Mouse (Mus musculus) heart, embryonic 11.5 days (tissue): ENCODE measurements around the gene Gucy2g. TPM values are rescaled to one million over a fixed set of nuclear protein-coding genes. Genes with fewer than 3 reads are reported as not detected.

Experiments
- ATAC-seq: fragments of 200-750 bp; cut with Nextera tagmentation; replicated peaks from 2 replicates; pipeline ENCODE4 v1.8.0; 2017; ENCODE audit warnings: moderate library complexity; ENCODE audit not compliant: insufficient number of reproducible peaks, low FRiP score, low TSS enrichment
- H3K27ac ChIP-seq: fragments of 300-500 bp; sonication (generic); 2 replicates; pipeline ENCODE4 v1.5.1; 2014; ENCODE audit warnings: mild to moderate bottlenecking, low read depth, low read length
- H3K27me3 ChIP-seq: fragments of 300-500 bp; sonication (generic); 2 replicates; pipeline ENCODE4 v1.6.1; 2014; ENCODE audit warnings: mild to moderate bottlenecking, low read length, mixed read lengths; ENCODE audit not compliant: control insufficient read depth, insufficient read depth
- H3K36me3 ChIP-seq: fragments of 300-500 bp; sonication (generic); 2 replicates; pipeline ENCODE4 v1.6.1; 2014; ENCODE audit warnings: mild to moderate bottlenecking, low read length, moderate library complexity, mixed read lengths; ENCODE audit not compliant: control insufficient read depth, insufficient read depth
- H3K4me1 ChIP-seq: fragments of 300-500 bp; sonication (generic); 2 replicates; pipeline ENCODE4 v1.6.1; 2014; ENCODE audit warnings: low read length; ENCODE audit not compliant: control insufficient read depth, insufficient read depth
- H3K4me2 ChIP-seq: fragments of 300-500 bp; sonication (generic); 2 replicates; pipeline ENCODE4 v1.6.1; 2014; ENCODE audit warnings: mild to moderate bottlenecking, moderate library complexity
- H3K4me3 ChIP-seq: fragments of 300-500 bp; sonication (generic); 2 replicates; pipeline ENCODE4 v1.5.1; 2014; ENCODE audit warnings: low read depth, low read length
- H3K9ac ChIP-seq: fragments of 300-500 bp; sonication (generic); 2 replicates; pipeline ENCODE4 v1.6.1; 2014; ENCODE audit warnings: mild to moderate bottlenecking, low read depth, low read length, moderate library complexity
- H3K9me3 ChIP-seq: fragments of 300-500 bp; sonication (generic); replicated peaks from 2 replicates; pipeline ENCODE4 v1.6.1; 2016; ENCODE audit warnings: low read length; ENCODE audit not compliant: control insufficient read depth
- WGBS: fragments of 180-500 bp; shearing (Covaris S2); extraction: QIAGEN DNeasy Blood & Tissue Kit; methylation state at CpG from one replicate; pipeline ENCODE4 v1.1.7; 2014; ENCODE audit not compliant: insufficient replicate concordance; 5-methylcytosine and 5-hydroxymethylcytosine counted together
- polyA plus RNA-seq: library from polyadenylated mRNA; unstranded; fragments of >200 nt; fragmentation: Nextera tagmentation; extraction: Ambion mirVana; gene quantifications from 2 replicates; pipeline ENCODE4 v1.2.1, GENCODE M21; 2014

The Gucy2g gene
- polyA plus RNA-seq, result not detected in 2 replicates

DNA sequence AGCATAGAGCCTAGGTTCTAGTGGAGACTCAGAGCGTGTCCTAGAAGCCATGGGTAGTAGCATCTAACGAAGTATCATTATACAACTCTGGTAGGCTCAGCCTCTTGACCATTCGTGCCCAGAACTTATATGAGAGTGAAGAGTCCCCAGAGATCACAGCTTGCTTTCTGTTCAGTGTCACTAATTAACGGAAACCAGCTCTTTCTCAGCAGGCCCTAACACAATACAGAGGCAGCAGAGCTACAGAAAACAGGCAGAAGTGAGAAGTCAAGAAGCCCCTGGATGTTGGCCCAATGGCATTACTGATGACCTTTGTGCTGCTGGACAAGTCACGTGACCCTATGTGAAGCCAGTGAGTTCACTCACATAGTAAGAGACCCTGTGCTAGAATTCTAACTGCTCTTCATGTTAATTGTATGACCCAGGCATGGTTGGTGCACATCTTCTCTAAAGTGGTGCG, at the start of gene Gucy2g:
Gene Gucy2g, minus strand, starts transcription at position 51 of the 460 bp plus-strand sequence.
- H3K4me2 ChIP-seq, result no peak within 1 kb of the TSS
- 72% methylated on average over 6 of the region's 6 CpGs for WGBS

GRCm38 (mm10) chr19:55288974-55289373, 47.9 kb upstream of the Gucy2g start:
- no peak overlapping the region for H3K27ac ChIP-seq
- H3K27me3 ChIP-seq, result no peaks in the 10 kb centered on the region
- no peaks in the 10 kb centered on the region for H3K9me3 ChIP-seq
- no peak overlapping the region for H3K4me3 ChIP-seq
- no peak overlapping the region for H3K4me2 ChIP-seq
- H3K4me1 ChIP-seq, result no peaks in the 10 kb centered on the region
- H3K36me3 ChIP-seq, result no peaks in the 10 kb centered on the region
- ATAC-seq, result no peak
- no peak overlapping the region for H3K9ac ChIP-seq

More for the DNA sequence above, at the start of gene Gucy2g:
- Histone ChIP-seq H3K9me3 (no peaks in the 10 kb centered on the region), H3K9ac (no peak within 1 kb of the TSS), H3K27me3 (no peaks in the 10 kb centered on the region; the same call in 1 of the 2 replicates), H3K36me3 (no peaks in the 10 kb centered on the region), H3K27ac (no peak within 1 kb of the TSS), H3K4me1 (0 out of 2 replicates have a peak, but pooled peaks cover 4% of the 10 kb centered on the region), H3K4me3 (no peak within 1 kb of the TSS)
- no peak for ATAC-seq

- Histone ChIP-seq H3K27ac (no peak overlapping the region), H3K27me3 (no peaks in the 10 kb centered on the region), H3K4me3 (no peak overlapping the region), H3K4me2 (no peak overlapping the region), H3K9me3 (no peaks in the 10 kb centered on the region), H3K4me1 (no peaks in the 10 kb centered on the region), H3K36me3 (peaks cover 1% of the 10 kb centered on the region), H3K9ac (no peak overlapping the region)
- 78% methylated on average over 4 of the region's 4 CpGs for WGBS
- ATAC-seq, result no peak
Observed at GRCm38 (mm10) chr19:55286034-55286433, 45.0 kb upstream of the Gucy2g start.

GRCm38 (mm10) chr19:55284093-55284492, 43.1 kb upstream of the Gucy2g start:
- 71% methylated on average over 4 of the region's 4 CpGs for WGBS
- Histone ChIP-seq H3K9ac (no peak overlapping the region), H3K27ac (no peak overlapping the region), H3K27me3 (no peaks in the 10 kb centered on the region), H3K36me3 (peaks cover 4% of the 10 kb centered on the region), H3K9me3 (no peaks in the 10 kb centered on the region), H3K4me3 (no peak overlapping the region), H3K4me2 (no peak overlapping the region), H3K4me1 (no peaks in the 10 kb centered on the region)
- ATAC-seq, result no peak

GRCm38 (mm10) chr19:55276770-55277169, 35.7 kb upstream of the Gucy2g start:
- WGBS, result 83% methylated on average over 3 of the region's 3 CpGs
- ATAC-seq, result no peak
- H3K4me2 ChIP-seq, result no peak overlapping the region
- H3K9ac ChIP-seq, result no peak overlapping the region
- H3K4me3 ChIP-seq, result no peak overlapping the region
- H3K4me1 ChIP-seq, result no peaks in the 10 kb centered on the region
- peaks cover 4% of the 10 kb centered on the region for H3K36me3 ChIP-seq
- no peaks in the 10 kb centered on the region for H3K9me3 ChIP-seq
- no peaks in the 10 kb centered on the region for H3K27me3 ChIP-seq
- H3K27ac ChIP-seq, result no peak overlapping the region

DNA sequence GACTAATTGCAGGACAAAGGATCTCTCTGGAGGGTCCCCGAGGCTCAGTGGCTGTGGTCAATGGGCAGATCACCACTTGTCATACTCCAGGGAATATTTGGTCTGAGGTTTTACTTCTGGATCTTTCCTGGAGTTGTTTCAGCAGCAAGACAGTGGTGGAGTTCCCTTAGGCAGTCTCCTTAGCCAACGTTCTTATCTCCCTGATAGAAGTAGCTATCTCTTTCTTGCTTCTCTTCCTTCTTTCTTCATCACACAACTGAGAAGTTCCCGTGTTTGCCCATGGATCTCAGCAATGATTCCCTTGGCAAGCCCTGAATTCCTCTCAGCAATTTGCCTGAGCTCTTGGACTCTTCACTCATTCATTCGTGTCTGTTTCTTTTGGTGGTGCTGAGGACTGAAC, 35.1 kb upstream of the Gucy2g start:
- H3K36me3 ChIP-seq, result peaks cover 4% of the 10 kb centered on the region
- no peak overlapping the region for H3K4me2 ChIP-seq
- H3K9me3 ChIP-seq, result no peaks in the 10 kb centered on the region
- no peak overlapping the region for H3K4me3 ChIP-seq
- no peaks in the 10 kb centered on the region for H3K4me1 ChIP-seq
- 70% methylated on average over 4 of the region's 4 CpGs for WGBS
- ATAC-seq, result no peak
- no peak overlapping the region for H3K27ac ChIP-seq
- H3K27me3 ChIP-seq, result no peaks in the 10 kb centered on the region
- no peak overlapping the region for H3K9ac ChIP-seq

DNA sequence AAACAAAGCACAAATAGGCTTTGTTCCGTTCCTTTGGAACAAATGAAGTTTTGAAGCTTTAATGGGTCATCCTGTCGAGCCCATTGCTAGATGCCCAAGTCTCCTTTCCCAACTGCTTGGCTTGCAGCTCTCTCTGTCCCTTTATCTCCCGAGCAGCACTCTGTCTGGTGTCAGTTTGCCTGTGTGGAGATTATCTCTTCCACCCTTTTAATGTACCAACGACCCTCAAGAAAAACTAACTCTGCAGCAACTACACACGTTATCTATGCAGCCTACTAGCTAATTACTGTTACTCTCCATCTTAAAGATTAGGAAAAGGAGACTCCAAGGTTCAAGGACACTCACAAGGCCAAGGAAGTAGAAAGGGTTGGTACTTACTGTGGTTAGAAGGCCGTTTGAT, 32.3 kb upstream of the Gucy2g start:
- H3K27me3 ChIP-seq, result no peaks in the 10 kb centered on the region
- no peaks in the 10 kb centered on the region for H3K9me3 ChIP-seq
- no peak overlapping the region for H3K4me2 ChIP-seq
- no peak overlapping the region for H3K9ac ChIP-seq
- no peaks in the 10 kb centered on the region for H3K36me3 ChIP-seq
- ATAC-seq, result no peak
- H3K4me1 ChIP-seq, result no peaks in the 10 kb centered on the region
- H3K27ac ChIP-seq, result no peak overlapping the region
- H3K4me3 ChIP-seq, result no peak overlapping the region
- 47% methylated on average over 6 of the region's 6 CpGs for WGBS

DNA sequence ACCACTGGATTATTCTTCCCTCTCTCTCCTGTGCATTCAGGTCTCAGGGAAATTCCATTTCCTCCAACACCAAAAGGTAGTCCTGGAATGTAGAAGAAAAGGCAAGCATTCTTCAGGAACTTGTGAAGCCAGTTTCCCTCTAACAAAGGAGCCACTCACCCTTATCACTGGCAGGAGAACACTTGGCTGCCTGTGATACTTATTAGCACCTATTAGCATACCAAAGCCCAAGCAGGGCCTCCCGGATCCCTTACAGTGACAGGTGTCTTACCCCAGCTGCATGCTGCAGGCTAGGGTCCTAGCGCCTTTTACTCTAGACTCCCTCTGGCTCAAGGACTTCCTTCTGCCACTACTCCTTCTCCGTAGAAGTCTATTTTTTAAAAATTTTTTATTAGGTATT, 30.4 kb upstream of the Gucy2g start:
- Histone ChIP-seq H3K4me2 (no peak overlapping the region), H3K4me1 (0 out of 2 replicates have a peak, but pooled peaks cover 2% of the 10 kb centered on the region), H3K27ac (no peak overlapping the region), H3K27me3 (no peaks in the 10 kb centered on the region), H3K9ac (no peak overlapping the region), H3K36me3 (no peaks in the 10 kb centered on the region), H3K4me3 (no peak overlapping the region), H3K9me3 (no peaks in the 10 kb centered on the region)
- 38% methylated on average over 3 of the region's 3 CpGs for WGBS
- ATAC-seq, result no peak

DNA sequence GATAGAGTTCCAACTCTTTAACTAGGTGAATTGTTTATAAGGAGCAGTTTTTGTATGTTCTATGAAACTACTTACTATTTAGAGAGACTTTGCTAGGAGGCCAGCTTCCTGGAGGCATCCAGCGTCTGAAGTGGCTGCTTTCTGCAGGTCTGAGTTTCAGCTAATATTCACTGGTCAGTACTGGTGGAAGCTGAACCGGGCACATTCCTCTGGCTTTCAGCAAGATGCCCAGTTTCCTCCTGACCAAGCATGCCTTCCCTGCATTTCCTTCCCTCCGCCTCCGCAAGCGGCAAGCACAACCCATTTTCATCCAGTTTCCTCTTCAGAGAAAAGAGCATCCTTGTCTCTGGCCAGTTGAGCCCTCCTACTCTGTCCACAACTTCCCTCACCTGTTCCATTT, 28.0 kb upstream of the Gucy2g start:
- H3K27me3 ChIP-seq, result no peaks in the 10 kb centered on the region
- H3K9ac ChIP-seq, result no peak overlapping the region
- no peak overlapping the region for H3K4me2 ChIP-seq
- H3K4me1 ChIP-seq, result 0 out of 2 replicates have a peak, but pooled peaks cover 2% of the 10 kb centered on the region
- H3K9me3 ChIP-seq, result no peaks in the 10 kb centered on the region
- H3K4me3 ChIP-seq, result no peak overlapping the region
- H3K36me3 ChIP-seq, result no peaks in the 10 kb centered on the region
- no peak overlapping the region for H3K27ac ChIP-seq
- 73% methylated on average over 5 of the region's 5 CpGs for WGBS
- ATAC-seq, result no peak
